Mouse (Mus musculus): Measurements from ENCODE around the gene Rab3ip. TPM values are rescaled to one million over a fixed set of nuclear protein-coding genes. Genes with fewer than 3 reads are reported as not detected.

The Rab3ip gene
- polyA plus RNA-seq (2017; shearing (Covaris generic)): 10 to 100 TPM; 12.1 to 15.9 TPM

DNA sequence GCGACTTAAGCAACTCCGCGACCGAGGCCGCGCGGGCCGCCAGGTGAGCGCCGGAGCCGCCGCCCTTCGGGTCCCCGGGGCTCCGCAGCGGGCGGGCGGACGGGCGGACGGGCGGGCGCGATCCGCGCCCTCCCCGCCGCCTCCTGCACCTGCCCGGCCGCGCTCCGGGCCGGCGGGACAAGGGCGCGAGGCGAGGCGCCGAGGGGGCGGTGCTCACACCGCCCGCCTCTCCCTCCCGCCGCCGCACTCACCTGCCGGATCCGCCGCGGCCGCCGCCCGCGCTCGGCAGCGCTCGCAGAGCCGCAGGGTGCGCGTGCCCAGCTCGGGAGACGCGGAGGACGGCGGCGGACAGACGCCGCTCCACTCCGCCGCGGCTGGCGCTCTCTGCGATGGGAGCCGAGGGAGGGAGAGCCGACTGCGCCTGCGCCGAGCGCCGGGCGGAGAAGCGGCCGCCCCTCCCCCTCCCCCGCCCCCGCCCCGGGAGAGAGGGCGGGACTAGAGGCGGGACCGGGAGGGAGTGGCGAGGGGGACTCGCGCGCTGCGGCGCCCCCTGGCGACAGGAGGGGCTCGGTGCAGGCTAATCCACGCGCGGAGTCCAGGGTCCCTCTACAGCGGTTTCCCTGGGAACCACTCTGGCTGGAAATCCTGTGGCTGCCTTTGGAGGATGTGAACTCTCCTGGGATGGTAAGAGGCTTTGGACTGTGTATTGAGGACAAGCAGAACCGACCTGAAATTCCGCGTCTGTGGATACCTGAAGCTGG lies at the start of gene Rab3ip:
Rab3ip (minus strand) TSS at position 761 of the 761 bp plus-strand sequence.
- ATAC-seq: peak; percentile 71

DNA sequence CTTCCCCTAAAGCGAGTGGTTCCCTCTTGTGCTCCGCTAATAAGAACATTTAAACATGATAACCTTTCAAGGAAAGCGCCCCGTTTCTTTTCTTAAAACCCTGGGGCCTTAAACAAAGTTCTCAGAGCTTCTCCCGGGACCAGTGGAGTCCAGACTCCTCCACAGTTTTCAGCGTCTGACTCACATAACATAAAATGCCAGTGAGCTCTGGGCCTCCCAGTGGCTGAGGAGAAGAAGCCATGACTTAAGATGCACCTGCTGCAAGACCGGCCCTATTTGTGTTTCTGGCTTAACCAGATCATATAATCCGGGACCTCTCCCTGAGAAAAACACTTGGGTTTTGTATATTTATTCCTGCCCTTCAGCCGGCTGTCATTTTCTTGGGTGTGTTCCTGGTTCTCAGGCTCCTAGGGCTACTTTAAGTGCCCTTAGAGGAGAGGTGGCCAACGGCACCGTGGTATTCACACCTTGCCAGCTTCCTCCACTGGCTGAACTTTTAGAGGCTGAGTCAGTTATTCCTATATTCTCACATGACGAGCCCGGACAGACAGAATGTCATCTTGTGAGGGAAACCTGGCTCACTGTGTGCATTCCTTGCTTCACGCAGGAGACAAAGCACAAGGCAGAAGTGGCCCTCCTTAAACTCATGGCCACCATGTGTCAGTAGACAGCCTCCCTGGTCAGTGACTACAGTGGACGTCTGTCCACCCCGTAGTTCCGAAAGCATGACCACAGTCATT lies 48.3 kb upstream of the Rab3ip start:
- ATAC-seq: no peak

DNA sequence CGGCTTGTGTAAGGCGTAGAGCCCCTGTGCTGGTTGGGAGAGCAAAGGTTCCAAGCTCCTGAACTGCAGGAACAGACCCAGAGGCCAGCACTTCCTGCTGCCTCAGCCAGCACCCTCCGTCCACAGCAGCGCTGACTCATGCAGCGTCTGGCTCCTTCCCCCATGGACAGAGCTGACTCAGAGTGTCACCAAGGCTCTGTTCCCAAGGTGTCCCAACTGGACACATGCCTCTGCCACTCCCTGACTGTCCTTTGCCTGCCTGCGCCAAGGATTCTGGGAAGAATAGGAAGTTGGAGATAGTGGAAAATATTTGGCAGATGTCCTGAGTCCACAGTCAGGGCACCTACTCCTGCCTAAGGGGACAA lies 45.6 kb upstream of the Rab3ip start:
- ATAC-seq: no peak

DNA sequence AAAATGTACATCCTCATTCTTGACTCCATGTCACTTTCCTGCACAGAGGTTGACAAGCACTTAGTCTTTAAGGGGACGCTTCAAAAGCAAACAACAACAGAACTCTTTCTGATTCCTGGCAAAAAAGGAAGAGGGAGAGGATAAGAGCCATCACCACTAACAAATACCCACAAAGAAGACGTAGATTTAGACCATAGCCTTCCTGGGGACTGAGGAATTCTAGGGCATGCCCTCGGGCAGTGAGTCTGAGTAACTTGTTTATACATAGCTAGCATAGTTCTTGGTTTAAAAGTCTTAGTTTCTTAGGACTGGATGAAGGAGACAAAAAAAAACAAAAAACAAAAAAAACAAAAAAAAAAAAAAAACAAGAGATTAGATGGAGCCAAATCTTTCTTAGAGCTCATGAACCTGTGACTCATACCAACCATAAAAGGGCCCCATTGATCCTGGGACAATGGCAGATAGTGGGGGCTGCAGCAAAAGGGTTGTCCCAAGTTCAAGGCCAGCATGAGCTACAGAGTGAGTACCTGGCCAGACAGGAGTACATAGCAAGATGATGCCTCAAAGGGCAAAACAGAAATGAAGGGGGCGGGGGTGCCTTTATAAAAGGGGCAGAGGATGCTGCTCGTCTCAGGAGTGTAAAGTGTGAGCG lies 45.1 kb upstream of the Rab3ip start:
- no peak for ATAC-seq

DNA sequence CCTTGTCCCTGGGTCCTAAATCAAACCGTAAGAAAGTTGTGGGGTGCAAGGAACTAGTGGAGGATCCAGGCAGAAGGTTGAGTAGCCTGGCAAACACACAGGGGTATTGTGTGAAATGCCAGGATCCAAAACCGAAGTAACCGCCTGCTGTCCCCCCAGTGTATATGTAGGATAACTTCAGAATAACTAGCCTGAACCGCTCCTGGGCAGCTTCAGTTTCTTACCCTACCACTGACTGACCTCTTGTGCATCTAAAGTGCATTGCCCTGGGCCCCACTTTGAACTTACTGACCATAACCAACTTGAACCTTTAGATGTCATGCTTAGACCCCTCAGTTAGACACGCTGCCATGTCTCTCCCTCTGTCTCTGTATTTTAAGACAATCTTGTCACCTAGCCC lies 44.6 kb upstream of the Rab3ip start:
- ATAC-seq: no peak

DNA sequence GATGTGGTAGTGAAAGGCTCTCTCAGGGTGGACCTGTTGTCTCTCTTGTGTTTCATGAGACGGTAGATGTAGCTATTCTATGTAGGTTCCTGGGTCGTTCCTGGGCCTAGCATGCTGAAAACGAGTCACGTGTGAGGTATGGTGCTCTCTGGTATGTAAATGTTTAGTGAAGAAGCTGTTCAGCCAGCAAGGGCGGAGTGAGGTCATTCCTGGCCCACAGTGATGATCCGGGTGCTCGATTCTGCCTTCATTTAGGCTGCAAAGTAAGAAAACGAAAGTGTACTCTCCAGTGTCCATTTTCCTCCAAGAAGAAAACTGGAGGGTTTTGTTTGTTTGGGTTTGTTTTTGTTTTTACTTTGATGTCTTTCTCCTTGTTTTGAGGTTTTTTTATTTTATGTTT lies 43.4 kb upstream of the Rab3ip start:
- no peak for ATAC-seq

DNA sequence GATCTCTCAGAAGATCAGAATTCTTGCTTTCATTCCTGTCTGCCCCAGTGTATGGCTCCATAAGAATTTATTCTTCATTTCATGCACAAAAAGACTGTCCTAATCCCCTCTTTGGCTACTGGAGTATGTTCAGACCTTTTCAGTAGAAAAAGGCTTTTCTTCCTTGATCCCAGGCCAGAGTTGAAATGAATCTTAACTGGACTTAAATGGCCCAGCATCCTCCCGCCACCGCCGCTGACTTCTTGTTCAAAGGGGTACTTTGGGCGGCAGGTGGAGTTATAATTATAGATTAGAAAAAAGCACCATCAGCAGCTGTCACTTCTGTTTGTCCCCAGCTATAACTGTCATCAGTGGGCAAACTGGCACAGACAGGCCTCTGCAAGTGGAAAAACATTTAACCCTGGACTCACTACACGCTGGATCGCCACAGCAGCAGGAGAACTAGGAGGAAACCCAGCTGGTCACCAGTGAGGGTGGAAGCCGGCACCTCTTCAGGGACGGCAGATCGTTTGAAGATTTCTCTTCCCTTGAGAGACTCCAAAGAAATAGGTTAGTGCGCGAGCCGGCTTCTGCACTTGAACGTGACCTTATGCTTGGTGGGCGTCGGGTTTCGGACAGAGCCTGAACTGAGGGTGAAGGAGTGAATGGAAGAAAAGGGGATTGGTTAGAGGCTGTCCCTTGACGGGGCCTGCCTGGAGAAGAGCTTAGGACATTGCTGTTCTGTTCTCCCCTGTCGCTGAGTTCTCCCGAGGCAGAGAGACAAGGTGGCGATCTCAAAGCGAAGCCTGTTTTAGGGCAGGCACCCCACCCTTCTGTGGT lies 35.9 kb upstream of the Rab3ip start, which contains the start of gene Best3:
Best3 (plus strand) TSS at position 51 of the 819 bp plus-strand sequence.
- ATAC-seq: no peak

DNA sequence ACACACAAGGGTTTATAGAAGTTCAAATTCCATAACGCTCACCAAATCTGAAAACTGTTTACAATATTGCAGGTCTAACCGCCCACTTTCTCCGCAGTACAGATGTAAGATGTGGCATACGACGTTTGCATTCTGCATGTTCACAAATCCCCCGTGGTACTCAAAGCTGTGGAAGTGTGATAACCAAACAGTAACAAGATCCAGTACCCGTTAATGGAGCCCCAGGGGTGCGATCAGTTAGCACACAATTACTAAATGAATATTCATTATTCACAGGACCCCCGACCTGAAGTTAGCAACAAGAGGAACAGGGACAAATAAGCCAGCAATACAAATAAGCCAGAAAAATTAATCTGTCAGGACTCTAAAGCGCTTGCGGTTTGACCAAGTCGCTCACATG lies 34.3 kb upstream of the Rab3ip start:
- no peak for ATAC-seq

DNA sequence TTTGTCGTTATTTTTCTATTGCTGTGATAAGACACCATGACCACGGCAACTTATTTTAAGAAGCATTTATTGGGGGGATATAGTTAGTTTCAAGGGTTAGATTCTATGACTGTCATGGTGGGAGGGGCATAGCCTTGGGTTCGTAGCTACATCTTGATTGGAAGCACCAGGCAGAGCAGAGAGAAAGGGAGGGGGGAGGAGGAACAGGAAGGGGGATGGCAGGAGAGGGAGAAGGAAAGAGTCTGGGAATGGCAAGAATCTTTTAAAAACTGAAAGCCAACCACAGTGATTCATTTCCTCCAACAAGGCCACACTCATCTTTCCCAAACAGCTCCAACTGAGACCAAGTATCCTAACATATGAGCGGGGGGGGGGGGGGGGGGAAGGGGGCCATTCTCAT lies 32.0 kb upstream of the Rab3ip start:
- ATAC-seq: no peak

DNA sequence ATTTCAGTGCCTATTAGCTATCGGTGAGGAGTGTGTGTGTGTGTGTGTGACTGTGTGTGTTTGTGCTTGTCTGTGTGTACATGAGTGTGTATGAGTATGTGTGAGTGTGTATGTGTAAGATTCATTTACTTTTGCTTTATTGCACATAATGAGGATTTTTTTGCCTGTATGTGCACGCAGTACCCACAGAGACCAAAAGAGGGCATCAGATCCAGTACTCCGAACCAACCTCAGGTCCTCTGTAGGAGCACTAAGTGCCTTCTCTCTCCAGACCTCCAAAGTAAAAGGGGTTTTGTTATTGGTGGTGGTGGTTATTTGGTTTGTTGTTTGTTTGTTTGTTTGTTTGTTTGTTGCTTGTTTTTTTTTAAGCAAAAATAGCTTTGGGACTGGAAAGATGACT lies 30.3 kb upstream of the Rab3ip start:
- peak; percentile 51 for ATAC-seq

DNA sequence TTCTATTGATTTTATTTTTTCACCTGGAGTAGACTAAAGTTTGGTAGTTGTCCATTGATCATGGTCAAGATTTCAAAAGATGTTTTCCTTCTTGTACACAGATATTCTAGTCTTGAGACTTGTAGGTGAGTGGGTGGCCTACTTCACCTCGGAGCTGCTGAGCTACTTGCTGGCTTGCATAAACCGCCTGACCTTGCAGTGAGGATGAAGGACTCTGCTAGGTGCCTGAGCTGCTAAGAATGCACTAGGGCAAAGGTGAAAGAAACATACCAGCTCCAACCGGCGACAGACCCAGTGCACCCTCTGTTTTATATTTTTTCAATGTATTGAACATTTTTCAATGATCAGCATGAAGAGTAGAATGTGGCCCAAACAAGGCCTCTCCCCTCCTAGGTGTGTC lies 29.7 kb upstream of the Rab3ip start:
- ATAC-seq: no peak

DNA sequence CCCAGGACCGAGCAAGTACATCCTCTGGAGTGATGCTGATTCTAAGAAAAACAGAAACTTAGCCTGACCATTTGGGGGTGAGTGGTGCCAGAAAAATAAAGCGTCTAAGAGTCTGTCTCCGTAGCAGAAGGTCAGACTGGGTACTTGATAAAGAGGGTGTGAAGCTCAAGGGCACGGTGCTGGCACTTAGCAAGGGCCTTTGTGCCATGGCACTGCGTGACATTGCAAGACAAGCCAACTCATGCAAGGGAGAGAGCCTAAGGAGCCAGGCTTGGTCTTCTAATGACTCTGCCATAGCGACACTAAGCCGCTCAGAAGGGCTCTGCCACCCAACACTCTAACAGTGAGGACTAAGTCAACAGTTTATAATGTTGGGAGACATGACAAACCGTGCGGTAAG lies 28.3 kb upstream of the Rab3ip start:
- ATAC-seq: no peak

DNA sequence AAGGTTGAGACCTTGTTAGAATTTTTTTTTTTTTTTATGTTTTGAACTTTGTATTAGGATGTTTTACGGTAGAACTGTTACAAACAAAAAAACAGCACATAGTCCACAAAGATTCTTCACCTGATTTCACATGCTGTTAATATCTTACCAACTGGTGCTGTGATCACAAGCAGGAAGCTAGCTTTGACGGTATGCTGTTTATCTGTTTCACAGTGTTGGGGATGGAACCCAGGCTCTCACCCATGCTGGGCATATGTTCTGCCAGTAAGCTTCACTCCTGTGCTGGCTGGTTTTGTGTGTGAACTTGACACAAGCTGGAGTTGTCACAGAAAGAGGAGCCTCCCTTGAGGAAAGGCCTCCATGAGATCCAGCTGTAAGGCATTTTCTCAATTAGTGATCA lies 27.3 kb upstream of the Rab3ip start:
- ATAC-seq: no peak

DNA sequence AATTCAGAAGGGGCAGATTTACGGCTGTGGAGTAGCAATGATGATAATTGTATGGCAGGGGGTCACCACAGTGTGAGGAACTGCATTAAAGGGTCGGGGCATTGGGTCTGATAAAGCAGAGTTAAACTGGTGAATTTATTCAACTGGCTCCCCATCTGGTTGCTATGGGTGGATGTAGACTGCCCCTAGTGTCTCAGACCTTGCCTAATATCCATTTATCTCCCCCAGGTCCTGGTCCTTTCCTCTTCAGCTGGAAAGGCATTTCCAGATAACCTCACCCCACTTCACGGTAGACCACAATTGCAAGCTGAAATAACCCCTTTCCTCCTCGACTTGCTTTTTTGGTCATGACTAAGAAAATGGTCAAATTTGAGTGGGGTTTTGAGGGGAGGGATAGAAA lies 26.9 kb upstream of the Rab3ip start:
- no peak for ATAC-seq

DNA sequence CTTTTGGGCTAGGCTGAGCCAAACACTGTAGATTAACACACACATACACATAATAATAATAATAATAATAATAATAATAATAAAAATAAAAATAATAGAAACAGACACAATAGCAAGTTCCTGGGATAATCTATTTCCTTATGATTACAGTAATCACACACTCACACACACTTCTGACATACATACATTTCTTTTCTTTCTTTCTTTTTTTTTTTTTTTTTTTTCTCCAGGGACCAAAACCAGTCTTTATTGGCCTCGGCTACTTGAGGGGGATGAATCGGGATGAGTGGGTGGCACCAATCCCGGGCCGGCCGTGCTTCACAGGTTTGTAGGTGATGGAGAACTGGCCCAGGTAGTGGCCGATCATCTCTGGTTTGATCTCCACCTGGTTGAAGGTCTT lies 21.9 kb upstream of the Rab3ip start, which contains the start of gene Gm10271:
Gm10271 (minus strand) TSS at position 101 of the 400 bp plus-strand sequence.
- ATAC-seq: no peak

DNA sequence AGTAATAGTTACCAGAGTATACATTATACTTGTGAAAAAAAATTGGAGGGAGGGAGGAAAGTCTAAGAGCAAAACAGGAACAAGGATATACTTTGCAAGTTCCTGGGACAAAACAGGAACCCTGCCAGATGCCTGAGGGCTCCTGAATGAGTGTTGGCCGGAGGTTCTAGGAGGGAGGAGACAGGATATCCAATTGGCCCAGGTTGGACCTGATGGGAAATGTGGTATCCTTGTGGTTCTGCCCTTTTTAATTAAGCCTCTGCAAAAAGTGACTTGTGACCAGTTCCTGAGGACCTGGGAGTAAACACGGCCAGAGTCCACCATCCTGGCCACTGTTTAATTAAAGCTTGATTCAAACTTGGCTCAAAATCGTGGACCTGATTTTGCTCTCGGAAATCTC lies 18.2 kb upstream of the Rab3ip start:
- no peak for ATAC-seq

DNA sequence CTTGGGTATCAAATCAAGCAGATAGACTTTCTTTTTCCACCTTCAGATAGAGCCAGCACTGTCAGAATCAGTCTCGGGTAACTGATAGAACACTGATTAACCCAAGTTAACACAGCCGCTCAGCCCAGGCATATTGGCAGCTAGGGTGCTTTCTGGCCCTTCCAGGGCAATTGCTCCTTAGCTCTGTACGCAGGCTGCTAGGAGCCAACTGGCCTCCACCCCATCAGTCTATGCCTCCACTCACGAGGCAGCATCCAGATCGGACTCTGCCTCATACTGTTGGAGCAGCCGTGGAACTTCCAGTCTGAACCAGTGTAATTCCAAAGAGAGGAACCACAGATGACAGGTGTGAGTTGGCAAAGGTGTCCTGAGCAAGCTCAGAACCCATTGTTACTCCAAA lies 15.5 kb upstream of the Rab3ip start:
- ATAC-seq: no peak

DNA sequence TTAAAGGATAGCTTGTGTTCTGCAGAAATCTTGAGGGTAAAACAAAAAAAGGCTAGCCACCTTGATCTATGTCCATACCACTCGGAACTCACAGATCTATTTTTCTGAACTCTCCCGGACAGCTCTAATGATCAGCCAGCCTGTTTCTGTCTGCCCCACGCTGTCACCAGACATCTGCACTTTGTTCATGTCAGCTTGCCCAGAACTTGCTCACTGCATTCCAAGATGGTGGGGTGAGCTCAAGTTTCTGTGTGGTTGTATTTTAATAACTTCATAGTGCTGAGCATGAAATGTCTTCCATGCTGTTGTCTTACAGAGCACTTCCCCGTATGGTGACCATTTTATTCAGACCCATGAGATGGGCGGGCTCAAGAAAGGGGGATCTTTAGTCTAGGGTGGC lies 14.7 kb upstream of the Rab3ip start:
- ATAC-seq: no peak

DNA sequence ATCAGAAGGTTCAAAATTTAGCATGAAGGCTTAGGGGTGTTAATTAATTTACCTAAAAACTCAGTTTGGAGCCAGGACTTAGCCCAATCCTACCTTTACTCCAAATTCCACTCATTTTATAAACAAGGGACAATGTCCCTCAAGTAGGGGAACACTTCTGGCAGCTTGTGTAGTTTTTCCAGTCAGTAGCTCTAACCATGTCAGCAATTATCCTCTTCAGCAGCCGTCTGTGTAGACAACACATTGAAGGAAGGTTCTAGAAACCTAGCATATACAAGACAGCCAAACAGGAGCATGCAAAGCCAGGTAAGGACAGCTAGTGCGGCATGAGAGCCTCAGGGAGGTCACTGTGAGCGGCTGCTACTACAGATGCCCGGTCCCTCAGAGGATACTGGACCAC lies 14.0 kb upstream of the Rab3ip start:
- no peak for ATAC-seq

DNA sequence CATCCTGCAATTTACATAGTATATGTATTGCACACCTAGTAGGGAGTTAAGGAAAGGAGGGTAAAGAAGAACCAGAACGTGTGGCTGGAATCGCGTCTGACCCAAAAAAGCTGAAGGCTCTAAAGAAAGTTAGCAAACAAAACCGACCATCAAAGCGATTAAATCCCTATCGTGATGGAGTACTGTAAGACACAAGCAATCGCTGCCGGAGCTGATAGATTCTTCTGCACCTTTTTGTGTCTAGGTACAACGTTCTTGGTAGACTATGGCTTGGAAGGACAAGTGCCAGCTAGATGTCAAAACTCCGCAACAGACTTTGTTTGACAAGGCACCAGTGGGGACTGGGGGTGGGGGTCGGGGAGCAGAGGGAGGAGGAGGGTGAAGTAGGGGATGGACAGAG lies 13.5 kb upstream of the Rab3ip start:
- ATAC-seq: no peak

DNA sequence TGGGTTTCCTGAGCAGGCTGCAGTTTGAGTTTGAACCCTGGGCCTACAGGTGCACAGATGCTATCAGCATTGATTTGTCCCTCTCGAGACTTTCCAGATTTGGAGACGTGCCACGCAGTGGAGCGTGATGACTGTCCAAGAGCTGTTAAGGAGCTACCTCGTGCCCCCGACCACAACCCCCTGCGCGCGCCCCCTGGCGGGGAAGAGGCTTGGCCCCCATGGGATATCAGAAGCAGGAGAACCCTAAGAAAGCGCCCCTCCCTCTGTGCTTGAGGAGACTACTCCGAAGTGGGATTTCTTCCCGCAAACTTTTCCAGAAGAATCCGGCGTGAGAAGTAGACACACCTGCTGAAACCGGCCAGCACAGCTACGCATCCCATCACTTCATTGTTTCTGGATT lies 12.2 kb upstream of the Rab3ip start:
- ATAC-seq: no peak

DNA sequence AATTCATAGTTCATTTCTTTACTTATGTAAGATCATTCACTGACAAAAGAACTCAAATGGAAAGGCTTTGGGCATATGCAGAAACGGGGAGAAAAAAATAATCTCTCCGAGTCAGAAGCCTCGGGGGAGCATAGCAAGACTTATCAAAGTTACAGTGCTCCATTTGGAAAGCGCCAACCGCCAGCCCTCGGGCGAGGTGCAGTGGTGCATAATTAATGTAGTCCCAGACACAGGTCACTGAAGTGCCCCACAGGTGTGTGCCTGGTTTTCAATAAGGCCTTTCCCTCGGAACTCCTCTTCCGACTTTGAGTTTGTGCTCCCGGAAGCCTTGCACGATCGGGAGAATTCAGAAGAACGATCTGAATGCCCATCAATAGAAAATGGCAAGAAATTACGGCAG lies 11.6 kb upstream of the Rab3ip start:
- no peak for ATAC-seq

Data from CD4-positive, CD25-positive, alpha-beta regulatory T cell, adult 4 months (primary cell).